Mouse (Mus musculus): ENCODE results near the gene Tstd1. TPM values are rescaled to one million over a fixed set of nuclear protein-coding genes. Genes with fewer than 3 reads are reported as not detected.

The Tstd1 gene
- total and polyA plus RNA-seq, 3 experiments = 0.50 to 1.4 TPM; not detected in 1

GRCm38 (mm10) chr1:171435288-171435814 lies 16.7 kb downstream of the Tstd1 start:
- DNase-seq (ENCODE audit: low read depth, low spot score) = no peak
- Histone ChIP-seq H3K4me3 (ENCODE audit: control insufficient read depth in 1 of 2, insufficient read depth in 1 of 2, low read depth in 2 of 2, low read length in 2 of 2) (no peak overlapping the region), H3K79me2 (ENCODE audit: control insufficient read depth, insufficient read depth, low read length, poor library complexity) (no peaks in the 10 kb centered on the region), H3K9me3 (replicated peaks; ENCODE audit: insufficient read depth, low read length) (no peaks in the 10 kb centered on the region), H3K9ac (ENCODE audit: control insufficient read depth, low read depth, low read length, poor library complexity, severe bottlenecking) (no peak overlapping the region), H3K27ac (ENCODE audit: control insufficient read depth, low read depth, low read length) (no peak overlapping the region), H3K27me3 (ENCODE audit: control insufficient read depth in 1 of 2, insufficient read depth in 2 of 2, low read length in 2 of 2) (peaks cover 3 to 4% of the 10 kb centered on the region in 2 experiments; a peak in 2 of 4 replicates), H3K36me3 (ENCODE audit: control insufficient read depth in 1 of 2, insufficient read depth in 2 of 2, low read length in 2 of 2) (peaks cover 0 to 2% of the 10 kb centered on the region in 2 experiments; a peak in 1 of 4 replicates), H3K4me1 (ENCODE audit: control insufficient read depth in 1 of 2, insufficient read depth in 2 of 2, low read length in 2 of 2) (peaks cover 0 to 6% of the 10 kb centered on the region in 2 experiments; a peak in 1 of 4 replicates)
- no peak for TF ChIP-seq BHLHE40 (IDR thresholded peaks at IDR 0.05; ENCODE audit: borderline replicate concordance, low read depth, low read length)
- TF ChIP-seq ETS1 (IDR thresholded peaks at IDR 0.05; ENCODE audit: low read depth, low read length) = no peak
- TF ChIP-seq JUND (IDR thresholded peaks at IDR 0.05; ENCODE audit: low read depth, low read length) = no peak
- no peak for TF ChIP-seq CHD2 (IDR thresholded peaks at IDR 0.05; ENCODE audit: low read length)
- TF ChIP-seq ZC3H11A (IDR thresholded peaks at IDR 0.05; ENCODE audit: low read depth, low read length) = no peak
- no peak for TF ChIP-seq MAX (IDR thresholded peaks at IDR 0.05; ENCODE audit: low read length)
- TF ChIP-seq MYB (IDR thresholded peaks at IDR 0.05; ENCODE audit: low read depth, low read length) = no peak
- TF ChIP-seq POLR2A (IDR thresholded peaks at IDR 0.05; ENCODE audit: control insufficient read depth in 1 of 2, insufficient read depth in 1 of 2, low read depth in 1 of 2, low read length in 2 of 2, poor library complexity in 1 of 2) = no peak
- no peak for TF ChIP-seq ZNF384 (IDR thresholded peaks at IDR 0.05; ENCODE audit: low read depth, low read length)
- TF ChIP-seq MXI1 (IDR thresholded peaks at IDR 0.05; ENCODE audit: low read depth, low read length) = no peak
- no peak for TF ChIP-seq TBP (IDR thresholded peaks at IDR 0.05; ENCODE audit: low read depth, low read length)
- no peak for TF ChIP-seq CHD1 (IDR thresholded peaks at IDR 0.05; ENCODE audit: low read depth, low read length)
- no peak for TF ChIP-seq MAFK (IDR thresholded peaks at IDR 0.05; ENCODE audit: borderline replicate concordance, low read depth, low read length)
- TF ChIP-seq UBTF (IDR thresholded peaks at IDR 0.05; ENCODE audit: borderline replicate concordance, insufficient read depth, low read depth, low read length) = no peak

GRCm38 (mm10) chr1:171435974-171436373 lies 17.3 kb downstream of the Tstd1 start:
- DNase-seq (ENCODE audit: low read depth, low spot score) = no peak
- Histone ChIP-seq H3K36me3 (ENCODE audit: control insufficient read depth in 1 of 2, insufficient read depth in 2 of 2, low read length in 2 of 2) (peaks cover 0 to 2% of the 10 kb centered on the region in 2 experiments; a peak in 1 of 4 replicates), H3K27ac (ENCODE audit: control insufficient read depth, low read depth, low read length) (no peak overlapping the region), H3K79me2 (ENCODE audit: control insufficient read depth, insufficient read depth, low read length, poor library complexity) (no peaks in the 10 kb centered on the region), H3K27me3 (ENCODE audit: control insufficient read depth in 1 of 2, insufficient read depth in 2 of 2, low read length in 2 of 2) (peaks cover 3 to 4% of the 10 kb centered on the region in 2 experiments; a peak in 2 of 4 replicates), H3K9ac (ENCODE audit: control insufficient read depth, low read depth, low read length, poor library complexity, severe bottlenecking) (no peak overlapping the region), H3K4me3 (ENCODE audit: control insufficient read depth in 1 of 2, insufficient read depth in 1 of 2, low read depth in 2 of 2, low read length in 2 of 2) (no peak overlapping the region), H3K9me3 (replicated peaks; ENCODE audit: insufficient read depth, low read length) (no peaks in the 10 kb centered on the region), H3K4me1 (ENCODE audit: control insufficient read depth in 1 of 2, insufficient read depth in 2 of 2, low read length in 2 of 2) (peaks cover 0 to 11% of the 10 kb centered on the region in 2 experiments; a peak in 2 of 4 replicates)
- TF ChIP-seq E2F4 (IDR thresholded peaks at IDR 0.05; ENCODE audit: borderline replicate concordance, low read depth, low read length) (no peak), RCOR1 (IDR thresholded peaks at IDR 0.05; ENCODE audit: low read depth, low read length) (no peak), CHD1 (IDR thresholded peaks at IDR 0.05; ENCODE audit: low read depth, low read length) (no peak), ETS1 (IDR thresholded peaks at IDR 0.05; ENCODE audit: low read depth, low read length) (no peak), KAT2A (conservative IDR thresholded peaks at IDR 0.05; ENCODE audit: low read depth, low read length) (no peak), HCFC1 (IDR thresholded peaks at IDR 0.05; ENCODE audit: low read depth, low read length) (no peak), TAL1 (IDR thresholded peaks at IDR 0.05; ENCODE audit: low read length) (no peak), POLR2A (IDR thresholded peaks at IDR 0.05; ENCODE audit: control insufficient read depth in 1 of 2, insufficient read depth in 1 of 2, low read depth in 1 of 2, low read length in 2 of 2, poor library complexity in 1 of 2) (no peak), MXI1 (IDR thresholded peaks at IDR 0.05; ENCODE audit: low read depth, low read length) (no peak), UBTF (IDR thresholded peaks at IDR 0.05; ENCODE audit: borderline replicate concordance, insufficient read depth, low read depth, low read length) (no peak), USF2 (IDR thresholded peaks at IDR 0.05; ENCODE audit: borderline replicate concordance in 1 of 2, insufficient read depth in 1 of 2, low read depth in 1 of 2, low read length in 2 of 2) (no peak), ZMIZ1 (IDR thresholded peaks at IDR 0.05; ENCODE audit: low read depth, low read length) (no peak), SIN3A (IDR thresholded peaks at IDR 0.05; ENCODE audit: low read length) (no peak)
